Mouse (Mus musculus) bone marrow, adult 2 months (tissue): ENCODE measurements around the gene Ulk1.

Source experiments
- CTCF ChIP-seq: fragments of 200-500 bp; IDR thresholded peaks from 2 replicates; pipeline ENCODE4 v1.5.1; 2011; ENCODE audit warnings: low read length, control low read depth; ENCODE audit not compliant: control insufficient read depth, insufficient read depth
- POLR2A ChIP-seq: fragments of 200-500 bp; IDR thresholded peaks from 2 replicates; pipeline ENCODE4 v1.6.1; 2011; ENCODE audit warnings: low read depth, mild to moderate bottlenecking, control low read depth, low read length, borderline replicate concordance; ENCODE audit not compliant: control insufficient read depth

DNA sequence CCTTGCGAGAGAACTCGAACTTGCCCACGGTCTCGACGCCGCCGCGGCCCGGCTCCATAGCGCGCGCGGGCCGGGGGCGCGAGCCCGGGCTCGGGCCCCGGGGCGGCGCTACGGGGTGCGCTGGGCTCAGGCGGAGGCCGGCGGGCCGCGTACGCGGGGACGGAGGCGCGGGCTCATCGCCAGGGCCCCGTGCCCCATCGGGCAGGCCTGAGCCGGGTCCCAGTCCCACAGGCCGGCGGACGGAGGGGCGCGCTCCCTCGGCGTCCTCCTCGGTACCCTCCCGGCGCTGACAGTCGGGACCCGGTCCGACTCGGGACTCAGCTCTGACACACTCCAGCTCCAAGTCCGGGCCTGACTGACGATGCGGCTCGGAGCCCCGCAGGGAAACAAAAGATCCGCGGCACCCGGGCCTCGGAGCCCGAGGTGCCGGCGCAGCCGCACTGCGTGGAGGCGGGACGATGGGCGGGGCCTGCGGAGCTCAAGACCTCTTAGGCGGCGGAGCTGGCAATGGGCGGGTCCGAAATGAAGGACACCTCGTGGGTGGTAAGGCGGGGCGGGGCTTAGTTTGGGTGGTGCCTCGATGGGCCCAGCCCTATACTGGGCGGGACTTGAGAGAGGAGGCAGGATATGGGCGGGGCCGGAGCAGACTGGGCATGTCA, at the start of gene Ulk1:
- peak; percentile 97 for TF ChIP-seq POLR2A
- TF ChIP-seq CTCF, result no peak
